Mouse (Mus musculus) intestine, embryonic 14.5 days (tissue): ENCODE measurements at regions not wholly inside any gene's neighbourhood (a gene's known extent, or its start where the extent isn't known, plus 50 kb on each side); places are given as distances from the start of the nearest gene placed in this dataset.

Experiments
- ATAC-seq: fragments of 200-750 bp; cut with Nextera tagmentation; replicated peaks from 2 replicates; pipeline ENCODE4 v1.8.0; 2017; ENCODE audit warnings: low read depth, moderate number of reproducible peaks, moderate TSS enrichment, moderate library complexity; ENCODE audit not compliant: low FRiP score, low TSS enrichment
- DNase-seq: peaks from one replicate; pipeline ENCODE4 v3.0.0-alpha.2; 2018; ENCODE audit warnings: low spot score
- H3K27ac ChIP-seq: fragments of 300-500 bp; sonication (generic); 2 replicates; pipeline ENCODE4 v1.5.1; 2014; ENCODE audit warnings: low read depth, mild to moderate bottlenecking, control low read depth
- H3K27me3 ChIP-seq: fragments of 300-500 bp; sonication (generic); replicated peaks from 2 replicates; pipeline ENCODE4 v1.6.1; 2014; ENCODE audit warnings: low read length, control low read depth; ENCODE audit not compliant: control insufficient read depth, insufficient read depth
- H3K36me3 ChIP-seq: fragments of 300-500 bp; sonication (generic); 2 replicates; pipeline ENCODE4 v1.6.1; 2014; ENCODE audit warnings: low read length, control low read depth; ENCODE audit not compliant: control insufficient read depth, insufficient read depth
- H3K4me1 ChIP-seq: fragments of 300-500 bp; sonication (generic); replicated peaks from 2 replicates; pipeline ENCODE4 v1.6.1; 2014; ENCODE audit warnings: low read length, control low read depth, mixed read lengths; ENCODE audit not compliant: control insufficient read depth, insufficient read depth
- H3K4me2 ChIP-seq: fragments of 300-500 bp; sonication (generic); 2 replicates; pipeline ENCODE4 v1.6.1; 2014; ENCODE audit warnings: low read length
- H3K4me3 ChIP-seq: fragments of 300-500 bp; sonication (generic); 2 replicates; pipeline ENCODE4 v1.5.1; 2014; ENCODE audit warnings: low read depth, low read length, control low read depth, mixed read lengths
- H3K9ac ChIP-seq: fragments of 300-500 bp; sonication (generic); 2 replicates; pipeline ENCODE4 v1.6.1; 2014; ENCODE audit warnings: mild to moderate bottlenecking, low read length
- H3K9me3 ChIP-seq: fragments of 300-500 bp; sonication (generic); 2 replicates; pipeline ENCODE4 v1.6.1; 2016; ENCODE audit warnings: low read length, control low read depth; ENCODE audit not compliant: control insufficient read depth
- WGBS: fragments of 180-500 bp; shearing (Covaris S2); extraction: QIAGEN DNeasy Blood & Tissue Kit; methylation state at CpG from one replicate; pipeline ENCODE4 v1.1.7; 2014; 5-methylcytosine and 5-hydroxymethylcytosine counted together

GRCm38 (mm10) chr16:46592618-46593253 lies 94.4 kb upstream of the Nectin3 start:
- H3K4me1 ChIP-seq: no peaks in the 10 kb centered on the region
- no peak overlapping the region for H3K4me2 ChIP-seq
- H3K9me3 ChIP-seq: no peaks in the 10 kb centered on the region
- DNase-seq (no peak), ATAC-seq (no peak)
- no peaks in the 10 kb centered on the region for H3K36me3 ChIP-seq
- no peak overlapping the region for H3K27ac ChIP-seq
- no peaks in the 10 kb centered on the region for H3K27me3 ChIP-seq
- H3K4me3 ChIP-seq: no peak overlapping the region
- WGBS: 35% methylated on average over 8 of the region's 8 CpGs
- H3K9ac ChIP-seq: no peak overlapping the region

DNA sequence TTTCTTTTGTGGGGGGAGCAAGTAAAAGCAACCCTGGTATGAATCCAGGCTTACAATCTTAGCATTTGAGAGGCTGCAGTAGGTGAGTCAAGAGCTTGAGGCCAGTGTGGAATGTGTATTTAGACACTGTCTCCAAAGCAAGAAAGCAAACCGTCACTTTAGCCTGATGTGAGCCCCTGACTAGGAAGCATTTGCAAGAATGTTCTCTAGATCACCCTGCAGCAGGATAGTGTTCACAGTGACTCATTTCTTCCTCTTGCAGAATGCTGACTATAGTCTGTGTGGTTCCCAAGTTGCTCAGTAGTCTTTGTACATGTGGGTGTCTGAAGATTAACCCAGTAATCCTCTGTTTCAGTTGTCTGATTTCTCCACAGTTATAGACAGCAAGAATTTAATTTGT lies 88.7 kb upstream of the Nectin3 start:
- 37% methylated on average over 1 of the region's 1 CpGs for WGBS
- Histone ChIP-seq H3K27ac (no peak overlapping the region), H3K9ac (no peak overlapping the region), H3K4me3 (no peak overlapping the region), H3K4me1 (no peaks in the 10 kb centered on the region), H3K4me2 (no peak overlapping the region), H3K27me3 (no peaks in the 10 kb centered on the region), H3K9me3 (no peaks in the 10 kb centered on the region), H3K36me3 (no peaks in the 10 kb centered on the region)
- no peak for ATAC-seq
- no peak for DNase-seq

- Histone ChIP-seq H3K4me3 (no peak overlapping the region), H3K4me2 (no peak overlapping the region), H3K4me1 (no peaks in the 10 kb centered on the region), H3K9me3 (no peaks in the 10 kb centered on the region), H3K27ac (no peak overlapping the region), H3K36me3 (no peaks in the 10 kb centered on the region), H3K9ac (no peak overlapping the region), H3K27me3 (no peaks in the 10 kb centered on the region)
- ATAC-seq (no peak), DNase-seq (no peak)
These were observed 86.2 kb upstream of the Nectin3 start for GRCm38 (mm10) chr16:46584502-46584901.

DNA sequence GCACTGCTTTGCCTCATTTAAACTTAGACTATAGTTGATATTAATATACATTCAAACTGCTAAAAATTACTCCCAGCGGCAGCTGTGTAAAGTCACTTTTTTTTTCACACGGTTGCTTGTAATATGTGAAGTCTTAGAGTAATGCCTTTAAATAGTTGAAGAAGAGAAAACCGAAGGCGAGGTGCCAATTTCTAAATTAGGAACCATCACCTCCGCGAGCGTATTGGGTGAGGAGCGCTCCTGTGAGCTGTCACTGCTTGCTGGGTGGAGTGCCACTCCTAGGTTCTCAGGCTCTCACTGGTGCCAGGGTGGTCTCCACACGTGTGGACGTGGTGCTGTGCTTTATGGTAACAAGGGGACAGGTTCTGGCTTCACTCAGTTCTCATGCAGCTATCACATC lies 82.8 kb upstream of the Nectin3 start:
- Histone ChIP-seq H3K36me3 (no peaks in the 10 kb centered on the region), H3K4me3 (no peak overlapping the region), H3K4me2 (no peak overlapping the region), H3K27ac (no peak overlapping the region), H3K4me1 (no peaks in the 10 kb centered on the region), H3K9me3 (no peaks in the 10 kb centered on the region), H3K9ac (no peak overlapping the region), H3K27me3 (no peaks in the 10 kb centered on the region)
- ATAC-seq (no peak), DNase-seq (no peak)
- 59% methylated on average over 10 of the region's 10 CpGs for WGBS

GRCm38 (mm10) chr16:46574221-46574620 lies 75.9 kb upstream of the Nectin3 start:
- H3K27ac ChIP-seq: no peak overlapping the region
- H3K36me3 ChIP-seq: no peaks in the 10 kb centered on the region
- H3K27me3 ChIP-seq: no peaks in the 10 kb centered on the region
- no peak for DNase-seq
- H3K9me3 ChIP-seq: no peaks in the 10 kb centered on the region
- no peak overlapping the region for H3K9ac ChIP-seq
- H3K4me3 ChIP-seq: no peak overlapping the region
- 68% methylated on average over 6 of the region's 6 CpGs for WGBS
- H3K4me2 ChIP-seq: no peak overlapping the region
- no peak for ATAC-seq
- H3K4me1 ChIP-seq: no peaks in the 10 kb centered on the region

DNA sequence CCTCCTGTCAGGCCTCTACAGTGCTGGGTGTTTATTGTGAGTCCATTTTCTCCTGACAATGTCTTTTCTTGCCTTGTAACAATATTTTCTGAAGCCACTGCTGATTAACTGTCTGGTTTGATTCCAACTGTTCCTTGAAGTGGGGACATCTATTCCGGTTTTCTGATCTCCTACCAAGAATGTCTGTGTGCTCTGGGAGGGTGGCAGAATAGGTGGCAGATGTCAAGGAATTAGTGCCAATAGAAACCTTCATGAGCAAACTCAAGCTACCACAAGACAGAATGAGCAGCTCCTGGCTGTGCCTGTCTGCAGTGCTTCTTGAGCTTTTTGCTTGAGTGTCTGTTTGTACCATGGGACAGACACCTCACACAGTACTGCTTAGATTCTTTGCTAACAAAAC lies 69.1 kb upstream of the Nectin3 start:
- H3K4me2 ChIP-seq: no peak overlapping the region
- H3K36me3 ChIP-seq: no peaks in the 10 kb centered on the region
- DNase-seq (no peak), ATAC-seq (no peak)
- H3K27me3 ChIP-seq: no peaks in the 10 kb centered on the region
- no peaks in the 10 kb centered on the region for H3K4me1 ChIP-seq
- no peak overlapping the region for H3K9ac ChIP-seq
- H3K4me3 ChIP-seq: no peak overlapping the region
- H3K9me3 ChIP-seq: no peaks in the 10 kb centered on the region
- H3K27ac ChIP-seq: no peak overlapping the region
- WGBS: 86% methylated on average over 1 of the region's 1 CpGs

DNA sequence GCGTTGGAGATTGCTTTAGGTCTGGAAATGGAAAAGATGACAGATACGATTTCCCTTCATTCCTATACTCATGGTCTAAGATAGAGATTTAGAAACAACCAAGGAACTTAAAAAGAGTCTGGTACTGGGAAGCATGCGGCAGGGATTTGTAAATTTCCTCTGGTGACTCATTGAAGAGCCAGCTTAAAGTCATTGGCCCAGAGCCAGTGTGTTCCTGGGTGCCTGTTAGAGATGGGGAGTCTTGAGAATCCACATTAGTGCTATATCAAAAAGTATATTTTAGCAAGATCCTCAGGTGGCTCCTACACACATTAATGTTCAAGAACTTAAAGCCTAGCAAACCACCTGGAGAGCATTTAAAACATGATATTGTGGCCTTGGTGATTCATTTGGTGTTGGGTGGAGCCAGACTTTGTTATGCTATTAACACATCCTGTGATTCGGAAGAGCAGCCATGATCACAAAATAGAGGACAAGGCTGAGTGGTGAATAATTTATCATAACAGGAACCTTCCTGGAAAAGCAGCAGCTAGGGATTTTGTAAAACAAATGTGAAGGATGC lies 67.8 kb upstream of the Nectin3 start:
- no peak for ATAC-seq
- no peaks in the 10 kb centered on the region for H3K9me3 ChIP-seq
- H3K36me3 ChIP-seq: no peaks in the 10 kb centered on the region
- no peaks in the 10 kb centered on the region for H3K27me3 ChIP-seq
- no peak overlapping the region for H3K9ac ChIP-seq
- H3K27ac ChIP-seq: no peak overlapping the region
- WGBS: 66% methylated on average over 4 of the region's 4 CpGs
- H3K4me1 ChIP-seq: no peaks in the 10 kb centered on the region
- H3K4me3 ChIP-seq: no peak overlapping the region
- no peak overlapping the region for H3K4me2 ChIP-seq
- DNase-seq: no peak

- DNase-seq (no peak), ATAC-seq (no peak)
- no peak overlapping the region for H3K27ac ChIP-seq
- H3K9me3 ChIP-seq: no peaks in the 10 kb centered on the region
- no peak overlapping the region for H3K4me3 ChIP-seq
- H3K27me3 ChIP-seq: no peaks in the 10 kb centered on the region
- H3K9ac ChIP-seq: no peak overlapping the region
- H3K4me2 ChIP-seq: no peak overlapping the region
- H3K36me3 ChIP-seq: no peaks in the 10 kb centered on the region
- WGBS: 75% methylated on average over 3 of the region's 3 CpGs
- no peaks in the 10 kb centered on the region for H3K4me1 ChIP-seq
These were observed 59.0 kb upstream of the Nectin3 start for GRCm38 (mm10) chr16:46557281-46557680.

DNA sequence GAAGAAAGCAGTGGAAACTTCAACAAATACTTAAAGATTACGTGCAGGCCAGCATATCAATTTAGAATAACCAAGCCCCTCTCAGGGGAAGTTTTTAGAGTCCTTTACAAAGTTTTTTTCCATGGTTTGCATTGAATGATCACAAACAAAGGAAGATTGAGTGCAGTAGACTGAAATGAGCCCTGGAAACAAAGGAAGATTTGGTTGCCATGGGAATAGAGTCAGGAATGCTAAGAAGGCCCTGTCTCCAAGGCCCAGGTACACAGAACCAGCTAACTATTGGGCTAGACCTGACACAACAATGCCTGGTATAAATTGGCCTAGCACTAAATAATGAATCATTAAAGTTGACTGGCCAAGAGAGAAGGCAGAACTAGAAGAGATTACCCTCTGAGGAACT lies 49.9 kb upstream of the Nectin3 start:
- ATAC-seq: no peak
- Histone ChIP-seq H3K27ac (no peak overlapping the region), H3K9ac (no peak overlapping the region), H3K4me3 (no peak overlapping the region), H3K4me1 (no peaks in the 10 kb centered on the region), H3K27me3 (no peaks in the 10 kb centered on the region), H3K36me3 (no peaks in the 10 kb centered on the region), H3K9me3 (no peaks in the 10 kb centered on the region), H3K4me2 (no peak overlapping the region)
- WGBS: 88% methylated on average over 1 of the region's 1 CpGs
- no peak for DNase-seq
